Mouse (Mus musculus): Measurements from ENCODE around the gene Gm42791.

GRCm38 (mm10) chr5:148944024-148944423, 50.9 kb downstream of the Gm42791 start:
- TF ChIP-seq ZMIZ1 (IDR thresholded peaks at IDR 0.05; ENCODE audit: low read depth, low read length) (no peak), MXI1 (IDR thresholded peaks at IDR 0.05; ENCODE audit: low read depth, low read length) (no peak), MAX (IDR thresholded peaks at IDR 0.05; ENCODE audit: low read length) (no peak)
